Mouse (Mus musculus) erythroblast, embryonic 14.5 days (primary cell): ENCODE results near the gene A430078G23Rik. TPM values are rescaled to one million over a fixed set of nuclear protein-coding genes. Genes with fewer than 3 reads are reported as not detected.

Experiments
- H3K27me3 ChIP-seq: 2 replicates; pipeline ENCODE4 v1.6.1; 2012; ENCODE audit warnings: inconsistent platforms; ENCODE audit not compliant: control insufficient read depth
- H3K36me3 ChIP-seq: 2 replicates; pipeline ENCODE4 v1.6.1; 2012; ENCODE audit warnings: mild to moderate bottlenecking, inconsistent platforms; ENCODE audit not compliant: control insufficient read depth
- H3K4me1 ChIP-seq: 2 replicates; pipeline ENCODE4 v1.6.1; 2012; ENCODE audit warnings: inconsistent platforms; ENCODE audit not compliant: control insufficient read depth
- H3K4me3 ChIP-seq: replicated peaks from 2 replicates; pipeline ENCODE3; 2012; ENCODE audit warnings: moderate library complexity, mild to moderate bottlenecking, inconsistent platforms
- H3K9me3 ChIP-seq: 2 replicates; pipeline ENCODE4 v1.6.1; 2012; ENCODE audit warnings: low read length, inconsistent platforms, mixed read lengths; ENCODE audit not compliant: control insufficient read depth
- GATA1 ChIP-seq: IDR thresholded peaks from 2 replicates; pipeline ENCODE4 v1.6.1; 2012; ENCODE audit warnings: low read length, inconsistent platforms, mixed read lengths
- TAL1 ChIP-seq: IDR thresholded peaks from 3 replicates; pipeline ENCODE4 v1.6.1; 2012; ENCODE audit warnings: low read length, inconsistent platforms, mixed read lengths
- polyA plus RNA-seq: library from polyadenylated mRNA; stranded (reverse); fragments of >175 nt; gene quantifications from 2 replicates; pipeline ENCODE4 v1.2.3, GENCODE M21; 2012

A430078G23Rik gene
- polyA plus RNA-seq, 1 experiment: not detected

DNA sequence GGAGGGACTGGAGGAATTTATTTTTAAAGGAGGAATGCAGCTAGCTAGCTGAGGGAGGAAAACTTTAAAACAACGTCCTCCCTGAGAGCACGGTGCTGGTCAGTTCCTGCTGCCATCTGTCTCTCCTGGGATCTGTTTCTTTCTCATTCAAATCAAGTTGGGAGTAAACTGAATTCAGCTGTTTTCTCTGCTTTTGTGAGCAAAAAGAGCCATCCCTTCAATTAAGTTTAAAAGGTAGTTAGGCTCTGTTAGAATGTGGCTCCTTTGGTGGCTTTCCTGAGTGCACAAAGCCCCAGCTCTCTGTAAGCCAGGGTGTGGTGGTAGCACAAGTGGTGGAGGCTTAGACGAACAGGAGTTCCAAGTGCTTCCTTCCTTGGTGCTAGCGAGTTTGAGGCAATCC is 42.0 kb downstream of the A430078G23Rik start:
- Histone ChIP-seq H3K4me1 (peaks cover 38% of the 10 kb centered on the region), H3K36me3 (peaks cover 11% of the 10 kb centered on the region)

DNA sequence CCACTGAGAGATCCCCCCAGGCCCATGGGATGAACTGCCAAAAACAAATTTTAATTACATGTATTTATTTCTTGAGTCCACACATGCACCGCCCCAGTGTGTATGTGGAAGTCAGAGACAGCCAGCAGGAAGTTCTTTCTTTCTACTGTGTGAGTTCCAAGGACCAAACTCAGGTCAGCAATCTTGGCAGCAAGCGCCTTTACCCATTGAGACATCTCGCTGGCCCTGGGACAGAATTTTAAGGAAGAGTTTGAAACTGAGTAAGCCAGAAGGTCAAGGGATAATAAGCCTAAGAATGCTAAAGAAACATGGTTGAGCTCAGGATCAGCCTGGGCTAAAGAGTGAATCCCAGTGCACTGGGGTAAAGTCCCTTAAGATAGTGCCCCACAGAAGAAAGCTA is 44.4 kb downstream of the A430078G23Rik start:
- no peaks in the 10 kb centered on the region for H3K9me3 ChIP-seq
- TF ChIP-seq TAL1: no peak
- no peak for TF ChIP-seq GATA1
- H3K27me3 ChIP-seq: no peaks in the 10 kb centered on the region
- peaks cover 25% of the 10 kb centered on the region for H3K4me1 ChIP-seq
- no peak overlapping the region for H3K4me3 ChIP-seq
- peaks cover 17% of the 10 kb centered on the region for H3K36me3 ChIP-seq

More for the DNA sequence above, 42.0 kb downstream of the A430078G23Rik start:
- no peaks in the 10 kb centered on the region for H3K27me3 ChIP-seq
- no peak overlapping the region for H3K4me3 ChIP-seq
- H3K9me3 ChIP-seq: no peaks in the 10 kb centered on the region
- no peak for TF ChIP-seq TAL1
- TF ChIP-seq GATA1: no peak

- Histone ChIP-seq H3K27me3 (no peaks in the 10 kb centered on the region), H3K36me3 (peaks cover 17% of the 10 kb centered on the region), H3K9me3 (no peaks in the 10 kb centered on the region), H3K4me3 (no peak overlapping the region), H3K4me1 (peaks cover 7% of the 10 kb centered on the region)
- TF ChIP-seq TAL1 (no peak), GATA1 (no peak)
Measured at GRCm38 (mm10) chr8:3400509-3400908, 47.3 kb downstream of the A430078G23Rik start.

GRCm38 (mm10) chr8:3407417-3407816 is 54.2 kb downstream of the A430078G23Rik start:
- Histone ChIP-seq H3K4me1 (peaks cover 48% of the 10 kb centered on the region), H3K9me3 (no peaks in the 10 kb centered on the region), H3K27me3 (no peaks in the 10 kb centered on the region), H3K36me3 (no peaks in the 10 kb centered on the region; the same call in 1 of the 2 replicates), H3K4me3 (no peak overlapping the region)
- TF ChIP-seq TAL1 (no peak), GATA1 (no peak)

DNA sequence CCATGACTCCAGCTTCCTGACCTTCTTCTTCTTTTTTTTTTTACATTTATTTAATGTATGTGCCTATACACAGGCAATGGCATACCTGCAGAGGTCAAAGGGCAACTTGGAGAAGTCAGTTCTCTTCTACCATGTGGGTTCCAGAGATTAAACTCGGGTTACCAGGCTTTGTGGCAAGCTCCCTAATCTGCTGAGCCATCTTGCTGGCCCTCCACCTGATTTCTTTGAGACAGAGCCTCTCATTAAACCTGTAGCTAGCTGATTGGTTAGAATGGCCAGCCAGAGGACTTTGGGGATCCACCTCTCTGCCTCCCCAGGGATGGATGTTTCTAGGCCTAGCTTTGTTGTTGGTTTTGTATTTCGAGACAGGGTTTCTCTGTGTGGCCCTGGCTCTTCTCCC is 57.9 kb downstream of the A430078G23Rik start:
- no peaks in the 10 kb centered on the region for H3K9me3 ChIP-seq
- no peak overlapping the region for H3K4me3 ChIP-seq
- H3K4me1 ChIP-seq: peaks cover 77% of the 10 kb centered on the region
- no peaks in the 10 kb centered on the region for H3K27me3 ChIP-seq
- H3K36me3 ChIP-seq: no peaks in the 10 kb centered on the region
- TF ChIP-seq TAL1: no peak
- no peak for TF ChIP-seq GATA1

GRCm38 (mm10) chr8:3411901-3412301 is 58.7 kb downstream of the A430078G23Rik start:
- no peaks in the 10 kb centered on the region for H3K27me3 ChIP-seq
- H3K4me3 ChIP-seq: no peak overlapping the region
- no peaks in the 10 kb centered on the region for H3K36me3 ChIP-seq
- no peak for TF ChIP-seq TAL1
- TF ChIP-seq GATA1: no peak
- peaks cover 72% of the 10 kb centered on the region for H3K4me1 ChIP-seq
- no peaks in the 10 kb centered on the region for H3K9me3 ChIP-seq

DNA sequence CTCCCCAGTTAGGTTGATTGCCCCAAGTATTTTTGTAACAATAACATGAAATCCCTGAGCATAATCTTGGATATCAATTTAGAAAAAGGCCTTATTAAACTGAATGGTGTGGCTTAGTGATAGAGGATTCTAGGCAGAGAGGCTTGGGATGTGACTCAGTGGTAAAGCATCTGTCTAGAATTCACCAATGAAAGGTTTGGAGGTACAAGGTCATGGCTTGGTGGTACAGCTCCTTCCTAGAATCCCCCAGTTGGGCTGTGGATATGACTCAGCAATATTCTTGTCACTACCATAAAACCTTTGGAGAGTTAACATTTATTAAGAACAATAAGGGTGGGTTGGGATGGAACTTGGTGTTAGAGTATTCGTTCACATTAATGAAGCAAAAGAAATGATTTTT is 59.6 kb downstream of the A430078G23Rik start:
- Histone ChIP-seq H3K4me1 (peaks cover 63% of the 10 kb centered on the region), H3K27me3 (no peaks in the 10 kb centered on the region), H3K9me3 (no peaks in the 10 kb centered on the region), H3K36me3 (no peaks in the 10 kb centered on the region), H3K4me3 (no peak overlapping the region)
- TF ChIP-seq GATA1 (no peak), TAL1 (no peak)

DNA sequence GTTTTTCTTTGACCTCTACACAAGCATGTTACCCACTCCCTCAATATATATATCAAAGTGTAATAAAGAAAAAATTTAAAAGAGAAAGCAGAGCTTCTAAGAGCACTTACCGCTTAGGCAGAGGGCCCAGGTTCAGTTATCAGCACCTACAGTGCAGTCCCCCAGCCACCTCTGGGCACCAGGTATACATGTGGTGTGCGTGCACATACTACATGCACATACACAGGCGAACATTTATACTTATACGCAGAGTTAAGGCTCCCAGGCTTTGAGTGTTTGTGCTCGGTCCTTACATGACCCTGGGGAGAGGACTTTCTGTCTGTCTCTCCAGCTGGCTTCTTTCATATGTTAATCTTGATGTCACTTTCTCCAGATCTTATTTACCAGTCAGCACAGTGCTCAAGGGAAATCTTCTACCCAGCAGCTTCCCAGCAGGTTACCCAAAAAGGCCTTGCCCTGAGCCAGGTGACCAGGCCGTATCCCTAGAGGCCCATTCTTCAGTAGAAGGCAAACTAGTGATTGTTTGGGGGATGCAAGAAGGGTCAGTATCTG is 61.5 kb downstream of the A430078G23Rik start:
- TF ChIP-seq GATA1 (no peak), TAL1 (no peak)
- Histone ChIP-seq H3K36me3 (peaks cover 2% of the 10 kb centered on the region; the same call in 1 of the 2 replicates), H3K4me3 (no peak overlapping the region), H3K27me3 (no peaks in the 10 kb centered on the region), H3K4me1 (peaks cover 51% of the 10 kb centered on the region), H3K9me3 (no peaks in the 10 kb centered on the region)

DNA sequence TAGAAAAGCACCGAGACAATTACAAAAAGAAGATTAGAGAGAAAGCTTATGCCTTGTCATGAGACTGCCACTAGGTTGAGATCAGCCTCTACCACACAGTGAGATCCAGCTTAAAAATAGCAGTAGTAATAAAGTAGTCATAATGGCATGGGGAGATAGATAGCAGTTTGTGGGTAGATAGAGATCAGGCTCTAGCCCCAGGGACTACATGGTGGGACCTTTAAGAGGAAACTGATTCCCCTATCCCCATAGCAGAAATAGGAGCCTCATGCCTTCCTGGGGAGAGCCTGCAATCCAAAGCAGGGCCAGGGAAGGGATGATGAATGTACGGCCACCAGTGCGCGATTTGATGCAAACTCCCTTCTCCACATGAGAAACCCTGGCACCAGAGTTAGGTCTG is 62.0 kb downstream of the A430078G23Rik start:
- H3K4me1 ChIP-seq: peaks cover 49% of the 10 kb centered on the region
- H3K4me3 ChIP-seq: no peak overlapping the region
- H3K36me3 ChIP-seq: peaks cover 2% of the 10 kb centered on the region; the same call in 1 of the 2 replicates
- H3K9me3 ChIP-seq: no peaks in the 10 kb centered on the region
- no peaks in the 10 kb centered on the region for H3K27me3 ChIP-seq
- TF ChIP-seq TAL1: no peak
- TF ChIP-seq GATA1: no peak

GRCm38 (mm10) chr8:3415661-3416060 is 62.4 kb downstream of the A430078G23Rik start:
- Histone ChIP-seq H3K4me3 (no peak overlapping the region), H3K27me3 (no peaks in the 10 kb centered on the region), H3K9me3 (no peaks in the 10 kb centered on the region), H3K36me3 (peaks cover 2% of the 10 kb centered on the region; the same call in 1 of the 2 replicates), H3K4me1 (peaks cover 46% of the 10 kb centered on the region)
- TF ChIP-seq TAL1: no peak
- no peak for TF ChIP-seq GATA1
